Mouse (Mus musculus): Measurements from ENCODE around the gene Olfr652. TPM values are rescaled to one million over a fixed set of nuclear protein-coding genes. Genes with fewer than 3 reads are reported as not detected.

Gene Olfr652
- not detected in 2 replicates for polyA plus RNA-seq (2014; fragmentation: Nextera tagmentation; extraction: Ambion mirVana)

DNA sequence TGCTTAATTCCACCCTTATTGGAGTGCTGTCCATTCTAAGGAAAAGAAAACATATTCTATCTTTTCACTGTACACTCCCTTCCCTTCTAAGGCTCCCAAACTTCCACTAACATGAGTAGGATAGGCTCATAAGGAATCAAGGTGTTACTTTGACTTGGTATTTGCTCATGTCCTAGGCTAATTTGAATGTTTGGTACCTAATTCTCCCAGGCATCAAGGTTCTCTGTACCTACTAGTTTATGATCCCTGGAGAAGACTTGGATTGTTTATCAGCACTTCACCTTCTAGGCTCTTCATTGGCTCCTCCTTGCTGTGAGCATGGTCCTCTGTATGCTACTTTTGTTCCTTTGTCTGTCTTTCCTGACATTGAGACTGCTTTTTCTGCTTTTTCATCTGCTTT, at the start of gene Olfr652:
TSS of gene Olfr652 (plus strand) at position 301 of the 400 bp plus-strand sequence.
- Histone ChIP-seq H3K4me1 (ENCODE audit: control insufficient read depth in 2 of 2, insufficient read depth in 2 of 2, low read length in 2 of 2) (no peaks in the 10 kb centered on the region), H3K36me3 (ENCODE audit: control insufficient read depth, insufficient read depth, low read length) (no peaks in the 10 kb centered on the region), H3K9me3 (ENCODE audit: control insufficient read depth, low read length) (no peaks in the 10 kb centered on the region), H3K4me2 (ENCODE audit: low read length) (no peak within 1 kb of the TSS), H3K4me3 (ENCODE audit: control insufficient read depth in 1 of 2, insufficient read depth in 1 of 2, low read depth in 1 of 2, low read length in 2 of 2) (no peak within 1 kb of the TSS), H3K27ac (replicated peaks in 1 of 2; ENCODE audit: control insufficient read depth in 1 of 2, insufficient read depth in 1 of 2, low read depth in 2 of 2, low read length in 2 of 2) (no peak within 1 kb of the TSS), H3K9ac (ENCODE audit: low read length) (no peak within 1 kb of the TSS), H3K27me3 (ENCODE audit: control insufficient read depth, insufficient read depth, low read length) (no peaks in the 10 kb centered on the region)
- ATAC-seq (ENCODE audit: insufficient number of reproducible peaks, insufficient read depth, low FRiP score, low read depth): no peak

- no peak for ATAC-seq (ENCODE audit: insufficient number of reproducible peaks, insufficient read depth, low FRiP score, low read depth)
- WGBS: 64% methylated on average over 5 of the region's 5 CpGs
These were observed 10.9 kb upstream of the Olfr652 start, which contains the start of gene Olfr651 for GRCm38 (mm10) chr7:104549833-104550232. Gene Olfr651, plus strand, starts transcription at chr7:104550133.

DNA sequence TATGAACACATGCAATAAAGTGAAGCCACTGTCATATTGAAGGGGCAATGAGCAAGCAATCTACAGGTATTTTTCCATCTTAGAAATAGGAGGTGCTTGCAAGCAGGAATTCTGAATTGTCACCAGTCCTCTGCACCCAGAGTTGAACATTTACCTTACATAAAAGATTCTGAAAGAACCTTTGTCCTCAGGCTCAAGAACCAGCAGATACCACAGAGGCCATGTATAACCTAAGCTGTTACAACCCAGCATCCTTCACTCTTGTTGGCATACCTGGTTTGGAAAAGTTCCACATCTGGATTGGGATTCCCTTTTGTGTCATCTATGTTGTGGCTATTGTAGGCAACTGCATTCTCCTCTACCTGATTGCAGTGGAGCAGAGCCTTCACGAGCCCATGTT, 8.0 kb upstream of the Olfr652 start:
- Histone ChIP-seq H3K9ac (ENCODE audit: low read length) (no peak overlapping the region), H3K9me3 (ENCODE audit: control insufficient read depth, low read length) (no peaks in the 10 kb centered on the region), H3K27ac (replicated peaks in 1 of 2; ENCODE audit: control insufficient read depth in 1 of 2, insufficient read depth in 1 of 2, low read depth in 2 of 2, low read length in 2 of 2) (no peak overlapping the region), H3K36me3 (ENCODE audit: control insufficient read depth, insufficient read depth, low read length) (no peaks in the 10 kb centered on the region), H3K4me3 (ENCODE audit: control insufficient read depth in 1 of 2, insufficient read depth in 1 of 2, low read depth in 1 of 2, low read length in 2 of 2) (no peak overlapping the region), H3K4me1 (ENCODE audit: control insufficient read depth in 2 of 2, insufficient read depth in 2 of 2, low read length in 2 of 2) (no peaks in the 10 kb centered on the region), H3K27me3 (ENCODE audit: control insufficient read depth, insufficient read depth, low read length) (no peaks in the 10 kb centered on the region), H3K4me2 (ENCODE audit: low read length) (no peak overlapping the region)
- no peak for ATAC-seq (ENCODE audit: insufficient number of reproducible peaks, insufficient read depth, low FRiP score, low read depth)
- WGBS: 26% methylated on average over 1 of the region's 1 CpGs

More at GRCm38 (mm10) chr7:104549833-104550232, 10.9 kb upstream of the Olfr652 start, which contains the start of gene Olfr651:
- no peaks in the 10 kb centered on the region for H3K36me3 ChIP-seq (ENCODE audit: control insufficient read depth, insufficient read depth, low read length)
- H3K4me3 ChIP-seq (ENCODE audit: control insufficient read depth in 1 of 2, insufficient read depth in 1 of 2, low read depth in 1 of 2, low read length in 2 of 2): no peak within 1 kb of the TSS
- H3K9me3 ChIP-seq (ENCODE audit: control insufficient read depth, low read length): no peaks in the 10 kb centered on the region
- H3K27me3 ChIP-seq (ENCODE audit: control insufficient read depth, insufficient read depth, low read length): no peaks in the 10 kb centered on the region
- H3K27ac ChIP-seq (replicated peaks in 1 of 2; ENCODE audit: control insufficient read depth in 1 of 2, insufficient read depth in 1 of 2, low read depth in 2 of 2, low read length in 2 of 2): no peak within 1 kb of the TSS
- H3K4me2 ChIP-seq (ENCODE audit: low read length): no peak within 1 kb of the TSS
- H3K9ac ChIP-seq (ENCODE audit: low read length): no peak within 1 kb of the TSS
- H3K4me1 ChIP-seq (ENCODE audit: control insufficient read depth in 2 of 2, insufficient read depth in 2 of 2, low read length in 2 of 2): no peaks in the 10 kb centered on the region

GRCm38 (mm10) chr7:104577014-104577413, 16.3 kb downstream of the Olfr652 start, which contains the start of gene Olfr653:
Gene Olfr653, plus strand, starts transcription at chr7:104577314.
- Histone ChIP-seq H3K4me1 (ENCODE audit: control insufficient read depth in 2 of 2, insufficient read depth in 2 of 2, low read length in 2 of 2) (no peaks in the 10 kb centered on the region), H3K4me2 (ENCODE audit: low read length) (no peak within 1 kb of the TSS), H3K4me3 (ENCODE audit: control insufficient read depth in 1 of 2, insufficient read depth in 1 of 2, low read depth in 1 of 2, low read length in 2 of 2) (no peak within 1 kb of the TSS), H3K9me3 (ENCODE audit: control insufficient read depth, low read length) (no peaks in the 10 kb centered on the region), H3K27ac (replicated peaks in 1 of 2; ENCODE audit: control insufficient read depth in 1 of 2, insufficient read depth in 1 of 2, low read depth in 2 of 2, low read length in 2 of 2) (no peak within 1 kb of the TSS), H3K36me3 (ENCODE audit: control insufficient read depth, insufficient read depth, low read length) (no peaks in the 10 kb centered on the region), H3K9ac (ENCODE audit: low read length) (no peak within 1 kb of the TSS), H3K27me3 (ENCODE audit: control insufficient read depth, insufficient read depth, low read length) (no peaks in the 10 kb centered on the region)
- WGBS: 48% methylated on average over 2 of the region's 2 CpGs
- no peak for ATAC-seq (ENCODE audit: insufficient number of reproducible peaks, insufficient read depth, low FRiP score, low read depth)

DNA sequence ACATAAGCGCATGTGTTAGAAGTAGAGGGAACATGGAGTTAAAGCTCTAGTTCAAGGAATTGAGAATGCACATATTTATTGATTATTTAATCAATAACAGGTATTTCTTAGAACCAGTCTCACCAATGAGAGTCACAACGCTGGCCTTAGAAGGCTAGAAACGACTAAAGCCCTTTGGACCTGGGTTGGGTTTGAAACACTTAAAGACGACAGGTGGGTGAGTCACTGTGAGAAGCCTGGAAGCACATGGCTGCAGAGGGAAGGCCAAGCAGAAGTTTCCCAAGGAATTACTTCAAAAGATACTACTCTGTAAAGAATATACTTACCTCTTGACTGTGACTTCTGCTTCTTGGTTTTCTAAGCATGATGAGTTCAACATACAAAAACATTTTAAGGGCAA, 20.1 kb downstream of the Olfr652 start:
- Histone ChIP-seq H3K27me3 (ENCODE audit: control insufficient read depth, insufficient read depth, low read length) (no peaks in the 10 kb centered on the region), H3K4me2 (ENCODE audit: low read length) (no peak overlapping the region), H3K9me3 (ENCODE audit: control insufficient read depth, low read length) (no peaks in the 10 kb centered on the region), H3K27ac (replicated peaks in 1 of 2; ENCODE audit: control insufficient read depth in 1 of 2, insufficient read depth in 1 of 2, low read depth in 2 of 2, low read length in 2 of 2) (no peak overlapping the region), H3K9ac (ENCODE audit: low read length) (no peak overlapping the region), H3K4me1 (ENCODE audit: control insufficient read depth in 2 of 2, insufficient read depth in 2 of 2, low read length in 2 of 2) (no peaks in the 10 kb centered on the region), H3K36me3 (ENCODE audit: control insufficient read depth, insufficient read depth, low read length) (no peaks in the 10 kb centered on the region), H3K4me3 (ENCODE audit: control insufficient read depth in 1 of 2, insufficient read depth in 1 of 2, low read depth in 1 of 2, low read length in 2 of 2) (no peak overlapping the region)
- 73% methylated on average over 4 of the region's 4 CpGs for WGBS
- no peak for ATAC-seq (ENCODE audit: insufficient number of reproducible peaks, insufficient read depth, low FRiP score, low read depth)

DNA sequence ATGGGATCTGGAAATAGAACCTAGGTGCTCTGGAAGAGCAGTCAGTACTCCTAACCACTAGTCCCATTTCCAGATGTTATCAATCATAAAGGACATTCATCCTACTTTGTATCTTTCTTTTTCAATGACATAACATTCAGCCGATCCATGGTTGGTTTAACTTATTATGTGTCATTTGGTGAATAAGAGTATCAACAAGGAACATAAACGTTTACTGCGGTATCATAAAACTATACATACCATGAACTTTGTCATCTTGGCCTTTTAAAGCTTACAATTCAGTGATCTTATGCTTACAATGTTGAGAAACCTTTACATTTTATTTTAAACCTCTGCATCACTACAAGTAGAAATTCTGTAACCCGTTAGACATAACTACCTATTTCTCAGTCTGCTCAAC, 20.7 kb downstream of the Olfr652 start:
- no peaks in the 10 kb centered on the region for H3K9me3 ChIP-seq (ENCODE audit: control insufficient read depth, low read length)
- no peak overlapping the region for H3K4me2 ChIP-seq (ENCODE audit: low read length)
- H3K9ac ChIP-seq (ENCODE audit: low read length): no peak overlapping the region
- no peak overlapping the region for H3K4me3 ChIP-seq (ENCODE audit: control insufficient read depth in 1 of 2, insufficient read depth in 1 of 2, low read depth in 1 of 2, low read length in 2 of 2)
- WGBS: 78% methylated on average over 4 of the region's 4 CpGs
- no peaks in the 10 kb centered on the region for H3K36me3 ChIP-seq (ENCODE audit: control insufficient read depth, insufficient read depth, low read length)
- no peak overlapping the region for H3K27ac ChIP-seq (replicated peaks in 1 of 2; ENCODE audit: control insufficient read depth in 1 of 2, insufficient read depth in 1 of 2, low read depth in 2 of 2, low read length in 2 of 2)
- H3K27me3 ChIP-seq (ENCODE audit: control insufficient read depth, insufficient read depth, low read length): no peaks in the 10 kb centered on the region
- no peaks in the 10 kb centered on the region for H3K4me1 ChIP-seq (ENCODE audit: control insufficient read depth in 2 of 2, insufficient read depth in 2 of 2, low read length in 2 of 2)
- no peak for ATAC-seq (ENCODE audit: insufficient number of reproducible peaks, insufficient read depth, low FRiP score, low read depth)

DNA sequence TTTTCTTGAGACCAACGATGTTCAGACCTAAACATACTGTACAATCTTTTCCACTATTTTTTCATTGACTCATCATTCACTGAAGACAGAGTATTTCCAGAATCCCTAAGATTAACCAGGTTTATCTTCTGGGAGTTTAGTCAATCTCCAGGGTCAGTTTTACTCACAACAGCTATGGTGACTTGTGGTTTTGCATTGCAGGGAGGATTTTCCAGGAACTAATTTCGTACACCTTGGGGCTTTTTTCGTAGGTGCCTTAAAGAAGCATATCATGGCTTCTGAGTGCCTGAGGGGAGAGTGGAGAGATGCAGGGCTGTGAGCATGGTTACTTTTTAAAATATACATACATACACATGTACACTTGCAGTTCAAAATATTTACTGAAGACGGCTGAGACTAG, 26.0 kb downstream of the Olfr652 start, which contains the start of gene Olfr654:
TSS of gene Olfr654 (plus strand) at position 301 of the 400 bp plus-strand sequence.
- Histone ChIP-seq H3K27me3 (ENCODE audit: control insufficient read depth, insufficient read depth, low read length) (no peaks in the 10 kb centered on the region), H3K4me3 (ENCODE audit: control insufficient read depth in 1 of 2, insufficient read depth in 1 of 2, low read depth in 1 of 2, low read length in 2 of 2) (no peak within 1 kb of the TSS), H3K9me3 (ENCODE audit: control insufficient read depth, low read length) (no peaks in the 10 kb centered on the region), H3K36me3 (ENCODE audit: control insufficient read depth, insufficient read depth, low read length) (no peaks in the 10 kb centered on the region), H3K27ac (replicated peaks in 1 of 2; ENCODE audit: control insufficient read depth in 1 of 2, insufficient read depth in 1 of 2, low read depth in 2 of 2, low read length in 2 of 2) (no peak within 1 kb of the TSS), H3K4me1 (ENCODE audit: control insufficient read depth in 2 of 2, insufficient read depth in 2 of 2, low read length in 2 of 2) (no peaks in the 10 kb centered on the region), H3K4me2 (ENCODE audit: low read length) (no peak within 1 kb of the TSS), H3K9ac (ENCODE audit: low read length) (no peak within 1 kb of the TSS)
- WGBS: 82% methylated on average over 4 of the region's 4 CpGs
- ATAC-seq (ENCODE audit: insufficient number of reproducible peaks, insufficient read depth, low FRiP score, low read depth): no peak

DNA sequence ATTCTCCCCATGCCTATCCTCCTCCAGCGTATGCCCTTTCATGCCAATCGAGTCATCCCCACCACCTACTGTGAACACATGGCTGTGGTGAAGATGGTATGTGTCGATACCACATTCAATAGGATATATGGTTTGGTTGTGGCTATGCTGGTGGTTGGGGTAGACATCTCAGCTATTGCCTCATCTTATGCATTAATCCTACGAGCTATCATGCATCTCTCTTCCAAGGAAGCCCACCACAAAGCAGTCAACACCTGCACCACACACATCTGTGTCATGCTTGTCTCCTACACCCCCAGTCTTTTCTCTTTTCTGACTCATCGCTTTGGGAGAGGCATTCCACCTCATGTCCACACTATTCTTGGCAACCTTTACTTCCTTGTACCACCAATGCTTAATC, 27.6 kb downstream of the Olfr652 start:
- 69% methylated on average over 5 of the region's 5 CpGs for WGBS
- Histone ChIP-seq H3K9ac (ENCODE audit: low read length) (no peak overlapping the region), H3K4me3 (ENCODE audit: control insufficient read depth in 1 of 2, insufficient read depth in 1 of 2, low read depth in 1 of 2, low read length in 2 of 2) (no peak overlapping the region), H3K27ac (replicated peaks in 1 of 2; ENCODE audit: control insufficient read depth in 1 of 2, insufficient read depth in 1 of 2, low read depth in 2 of 2, low read length in 2 of 2) (no peak overlapping the region), H3K27me3 (ENCODE audit: control insufficient read depth, insufficient read depth, low read length) (no peaks in the 10 kb centered on the region), H3K4me1 (ENCODE audit: control insufficient read depth in 2 of 2, insufficient read depth in 2 of 2, low read length in 2 of 2) (no peaks in the 10 kb centered on the region), H3K4me2 (ENCODE audit: low read length) (no peak overlapping the region), H3K9me3 (ENCODE audit: control insufficient read depth, low read length) (no peaks in the 10 kb centered on the region), H3K36me3 (ENCODE audit: control insufficient read depth, insufficient read depth, low read length) (no peaks in the 10 kb centered on the region)
- no peak for ATAC-seq (ENCODE audit: insufficient number of reproducible peaks, insufficient read depth, low FRiP score, low read depth)

Measured in heart, embryonic 14.5 days (tissue).